Mouse (Mus musculus) spleen, postnatal 36 days (tissue): ENCODE results near the gene Rassf5.
A peak's percentile ranks its signal among the peaks of the same experiment; 100 is the strongest.
"Not testable (repeated sequence)": the region's sequence is repeated elsewhere in the genome, so short reads cannot be mapped to it uniquely, and the experiment has no call there.

Experiments used
- DNase-seq, 2 experiments: peaks; one replicate each; pipeline ENCODE4 v3.0.0; 2022; ENCODE audit warnings: low spot score in 2 of 2, mixed read lengths in 1 of 2

Gene Rassf5

GRCm38 (mm10) chr1:131259632-131260308, 14.7 kb upstream of the Rassf5 start:
- no peak for DNase-seq

GRCm38 (mm10) chr1:131257288-131257687, 12.2 kb upstream of the Rassf5 start:
- no peak for DNase-seq

- DNase-seq: not testable (repeated sequence)
These were observed 7.6 kb upstream of the Rassf5 start for GRCm38 (mm10) chr1:131252516-131253250.

- DNase-seq: no peak
These were observed 1.7 kb upstream of the Rassf5 start for GRCm38 (mm10) chr1:131246433-131247395.

GRCm38 (mm10) chr1:131245926-131246325, 868 bp upstream of the Rassf5 start:
- DNase-seq: peak; percentile 29 to 30

GRCm38 (mm10) chr1:131244536-131245088, 446 bp downstream of the Rassf5 start:
- DNase-seq: no peak

- no peak for DNase-seq
These were observed 2.1 kb downstream of the Rassf5 start for GRCm38 (mm10) chr1:131242956-131243355.

- no peak for DNase-seq
These were observed 5.4 kb downstream of the Rassf5 start for GRCm38 (mm10) chr1:131239576-131240193.

- DNase-seq: peak in 1 of 2 experiments; percentile 15
These were observed 6.1 kb downstream of the Rassf5 start for GRCm38 (mm10) chr1:131238931-131239381.

GRCm38 (mm10) chr1:131236077-131236476, 9.0 kb downstream of the Rassf5 start:
- DNase-seq: no peak

GRCm38 (mm10) chr1:131233527-131233926, 11.5 kb downstream of the Rassf5 start:
- DNase-seq: no peak

- DNase-seq: no peak
These were observed 16.4 kb downstream of the Rassf5 start for GRCm38 (mm10) chr1:131228659-131229058.

- no peak for DNase-seq
These were observed 16.8 kb downstream of the Rassf5 start for GRCm38 (mm10) chr1:131228225-131228624.

GRCm38 (mm10) chr1:131224848-131225471, 20.1 kb downstream of the Rassf5 start:
- DNase-seq: no peak

GRCm38 (mm10) chr1:131223345-131223744, 21.7 kb downstream of the Rassf5 start:
- no peak for DNase-seq

- DNase-seq: no peak
These were observed 23.1 kb downstream of the Rassf5 start for GRCm38 (mm10) chr1:131221822-131222590.

GRCm38 (mm10) chr1:131218933-131219332, 26.1 kb downstream of the Rassf5 start:
- no peak for DNase-seq

- no peak for DNase-seq
These were observed 31.7 kb downstream of the Rassf5 start for GRCm38 (mm10) chr1:131213361-131213760.

- no peak for DNase-seq
These were observed 32.1 kb downstream of the Rassf5 start for GRCm38 (mm10) chr1:131212956-131213355.

GRCm38 (mm10) chr1:131211655-131212054, 33.4 kb downstream of the Rassf5 start:
- no peak for DNase-seq
